Mouse (Mus musculus) urinary bladder, postnatal 14 days (tissue): ENCODE measurements around the gene Podxl2.

Source experiments
- DNase-seq: peaks from one replicate; pipeline ENCODE4 v3.0.0; 2021; ENCODE audit warnings: low spot score

Gene Podxl2

GRCm38 (mm10) chr6:88886417-88886967, 11.6 kb upstream of the Podxl2 start:
- no peak for DNase-seq

- no peak for DNase-seq
Measured at GRCm38 (mm10) chr6:88885644-88886416, 11.0 kb upstream of the Podxl2 start.

GRCm38 (mm10) chr6:88884690-88885089, 9.8 kb upstream of the Podxl2 start:
- DNase-seq = no peak

GRCm38 (mm10) chr6:88884195-88884594, 9.4 kb upstream of the Podxl2 start:
- DNase-seq = no peak

GRCm38 (mm10) chr6:88881334-88881733, 6.5 kb upstream of the Podxl2 start:
- no peak for DNase-seq

GRCm38 (mm10) chr6:88879471-88879870, 4.6 kb upstream of the Podxl2 start:
- DNase-seq = no peak

- DNase-seq = no peak
Measured at GRCm38 (mm10) chr6:88873965-88874867, 628 bp downstream of the Podxl2 start.

- DNase-seq = no peak
Measured at GRCm38 (mm10) chr6:88872811-88873210, 2.0 kb downstream of the Podxl2 start.

GRCm38 (mm10) chr6:88871546-88871945, 3.3 kb downstream of the Podxl2 start:
- DNase-seq = no peak

- no peak for DNase-seq
Measured at GRCm38 (mm10) chr6:88870594-88870993, 4.2 kb downstream of the Podxl2 start.

- peak; percentile 50 for DNase-seq
Measured at GRCm38 (mm10) chr6:88869459-88869858, 5.4 kb downstream of the Podxl2 start.

GRCm38 (mm10) chr6:88865704-88866103, 9.1 kb downstream of the Podxl2 start:
- DNase-seq = no peak

GRCm38 (mm10) chr6:88860914-88861313, 13.9 kb downstream of the Podxl2 start:
- peak; percentile 55 for DNase-seq

GRCm38 (mm10) chr6:88858341-88858740, 16.5 kb downstream of the Podxl2 start:
- DNase-seq = no peak

GRCm38 (mm10) chr6:88857830-88858229, 17.0 kb downstream of the Podxl2 start:
- DNase-seq = no peak

GRCm38 (mm10) chr6:88857249-88857648, 17.6 kb downstream of the Podxl2 start:
- DNase-seq = no peak

GRCm38 (mm10) chr6:88855636-88856035, 19.2 kb downstream of the Podxl2 start:
- DNase-seq = peak; percentile 69

GRCm38 (mm10) chr6:88854509-88854908, 20.3 kb downstream of the Podxl2 start:
- DNase-seq = no peak

- DNase-seq = no peak
Measured at GRCm38 (mm10) chr6:88850034-88850433, 24.8 kb downstream of the Podxl2 start.

GRCm38 (mm10) chr6:88849270-88849669, 25.6 kb downstream of the Podxl2 start:
- no peak for DNase-seq

- DNase-seq = no peak
Measured at GRCm38 (mm10) chr6:88847571-88847970, 27.3 kb downstream of the Podxl2 start.

- DNase-seq = no peak
Measured at GRCm38 (mm10) chr6:88844901-88845565, 29.8 kb downstream of the Podxl2 start.
